Mouse (Mus musculus): Measurements from ENCODE around the gene Vtn.

GRCm38 (mm10) chr11:78513106-78513790 is 14.4 kb downstream of the Vtn start:
- TF ChIP-seq CTCF (IDR thresholded peaks at IDR 0.05; ENCODE audit: low read depth, low read length) (no peak), POLR2A (IDR thresholded peaks at IDR 0.05; ENCODE audit: insufficient read depth, low read length) (no peak)
